Mouse (Mus musculus): Measurements from ENCODE around the gene Dmac1. TPM values are rescaled to one million over a fixed set of nuclear protein-coding genes. Genes with fewer than 3 reads are reported as not detected.

Dmac1 gene
- total and polyA plus RNA-seq, 3 experiments = 107 to 204 (median 110) TPM

- peaks cover 6 to 14% of the 10 kb centered on the region in 2 experiments for H3K4me1 ChIP-seq (ENCODE audit: control insufficient read depth in 1 of 2, insufficient read depth in 2 of 2, low read length in 2 of 2)
- H3K9me3 ChIP-seq (replicated peaks; ENCODE audit: insufficient read depth, low read length) = no peaks in the 10 kb centered on the region
- H3K36me3 ChIP-seq (ENCODE audit: control insufficient read depth in 1 of 2, insufficient read depth in 2 of 2, low read length in 2 of 2) = peaks cover 0 to 27% of the 10 kb centered on the region in 2 experiments; a peak in 2 of 4 replicates
- H3K9ac ChIP-seq (ENCODE audit: control insufficient read depth, low read depth, low read length, poor library complexity, severe bottlenecking) = peak overlapping the region; percentile 55
- peak overlapping the region; percentile 36 to 46 for H3K4me3 ChIP-seq (ENCODE audit: control insufficient read depth in 1 of 2, insufficient read depth in 1 of 2, low read depth in 2 of 2, low read length in 2 of 2)
- peak; percentile 78 for DNase-seq (ENCODE audit: low read depth, low spot score)
- no peaks in the 10 kb centered on the region for H3K79me2 ChIP-seq (ENCODE audit: control insufficient read depth, insufficient read depth, low read length, poor library complexity)
- no peaks in the 10 kb centered on the region for H3K27me3 ChIP-seq (ENCODE audit: control insufficient read depth in 1 of 2, insufficient read depth in 2 of 2, low read length in 2 of 2)
- peak overlapping the region; percentile 97 for H3K27ac ChIP-seq (ENCODE audit: control insufficient read depth, low read depth, low read length)
- peak; percentile 33; the same call in 1 of the 2 replicates for TF ChIP-seq SIN3A (IDR thresholded peaks at IDR 0.05; ENCODE audit: low read length)
- no peak; the same call in 1 of the 2 replicates for TF ChIP-seq MXI1 (IDR thresholded peaks at IDR 0.05; ENCODE audit: low read depth, low read length)
- no peak for TF ChIP-seq POLR2AphosphoS2 (IDR thresholded peaks at IDR 0.05; ENCODE audit: low read length)
- peak; percentile 70; the same call in 1 of the 2 replicates for TF ChIP-seq ZMIZ1 (IDR thresholded peaks at IDR 0.05; ENCODE audit: low read depth, low read length)
- TF ChIP-seq GABPA (IDR thresholded peaks at IDR 0.05; ENCODE audit: low read depth, low read length) = no peak
- TF ChIP-seq MAFK (IDR thresholded peaks at IDR 0.05; ENCODE audit: borderline replicate concordance, low read depth, low read length) = peak; percentile 36; the same call in 1 of the 2 replicates
- TF ChIP-seq ETS1 (IDR thresholded peaks at IDR 0.05; ENCODE audit: low read depth, low read length) = peak; percentile 56; the same call in 1 of the 2 replicates
- peak; percentile 84; the same call in 1 of the 2 replicates for TF ChIP-seq MEF2A (IDR thresholded peaks at IDR 0.05; ENCODE audit: extremely low read depth, insufficient replicate concordance, low read depth, low read length, poor library complexity, severe bottlenecking)
- TF ChIP-seq NRF1 (IDR thresholded peaks at IDR 0.05; ENCODE audit: insufficient read depth, low read depth, low read length, poor library complexity, severe bottlenecking) = no peak
- no peak for TF ChIP-seq CHD2 (IDR thresholded peaks at IDR 0.05; ENCODE audit: low read length)
- TF ChIP-seq GATA1 (IDR thresholded peaks at IDR 0.05; ENCODE audit: low read depth, low read length) = peak; percentile 93
- peak; percentile 56 for TF ChIP-seq HCFC1 (IDR thresholded peaks at IDR 0.05; ENCODE audit: low read depth, low read length)
- TF ChIP-seq ZKSCAN1 (IDR thresholded peaks at IDR 0.05; ENCODE audit: low read depth, low read length) = no peak
- peak; percentile 41; the same call in 1 of the 2 replicates for TF ChIP-seq NELFE (IDR thresholded peaks at IDR 0.05; ENCODE audit: low read depth, low read length)
- TF ChIP-seq CTCF (IDR thresholded peaks at IDR 0.05 in 2 of 3, conservative IDR thresholded peaks at IDR 0.05 in 1 of 3; ENCODE audit: control insufficient read depth in 1 of 3, insufficient read depth in 1 of 3, low read depth in 2 of 3, low read length in 3 of 3, poor library complexity in 1 of 3, severe bottlenecking in 1 of 3) = no peak
- TF ChIP-seq E2F4 (IDR thresholded peaks at IDR 0.05; ENCODE audit: borderline replicate concordance, low read depth, low read length) = no peak
- TF ChIP-seq ELF1 (IDR thresholded peaks at IDR 0.05; ENCODE audit: low read depth, low read length) = no peak; the same call in 1 of the 2 replicates
- TF ChIP-seq BHLHE40 (IDR thresholded peaks at IDR 0.05; ENCODE audit: borderline replicate concordance, low read depth, low read length) = no peak; the same call in 1 of the 2 replicates
- no peak for TF ChIP-seq ZC3H11A (IDR thresholded peaks at IDR 0.05; ENCODE audit: low read depth, low read length)
- 0 out of 2 replicates have a peak, but pooled peaks have one; percentile 36 for TF ChIP-seq MYC (IDR thresholded peaks at IDR 0.05; ENCODE audit: low read depth, low read length)
- TF ChIP-seq UBTF (IDR thresholded peaks at IDR 0.05; ENCODE audit: borderline replicate concordance, insufficient read depth, low read depth, low read length) = no peak
- peak; percentile 55 for TF ChIP-seq ZNF384 (IDR thresholded peaks at IDR 0.05; ENCODE audit: low read depth, low read length)
- TF ChIP-seq MAX (IDR thresholded peaks at IDR 0.05; ENCODE audit: low read length) = peak; percentile 59; the same call in 1 of the 2 replicates
- TF ChIP-seq TBP (IDR thresholded peaks at IDR 0.05; ENCODE audit: low read depth, low read length) = peak; percentile 79
- TF ChIP-seq POLR2AphosphoS5 (IDR thresholded peaks at IDR 0.05; ENCODE audit: borderline replicate concordance, low read depth, low read length) = no peak
- no peak for TF ChIP-seq RAD21 (IDR thresholded peaks at IDR 0.05; ENCODE audit: low read depth, low read length)
- peak; percentile 67; the same call in 1 of the 2 replicates for TF ChIP-seq RCOR1 (IDR thresholded peaks at IDR 0.05; ENCODE audit: low read depth, low read length)
- TF ChIP-seq JUND (IDR thresholded peaks at IDR 0.05; ENCODE audit: low read depth, low read length) = peak; percentile 17; the same call in 1 of the 2 replicates
- TF ChIP-seq KAT2A (conservative IDR thresholded peaks at IDR 0.05; ENCODE audit: low read depth, low read length) = no peak
- TF ChIP-seq CHD1 (IDR thresholded peaks at IDR 0.05; ENCODE audit: low read depth, low read length) = 0 out of 2 replicates have a peak, but pooled peaks have one; percentile 71
- peak; percentile 66 for TF ChIP-seq TAL1 (IDR thresholded peaks at IDR 0.05; ENCODE audit: low read length)
- no peak for TF ChIP-seq MAZ (IDR thresholded peaks at IDR 0.05; ENCODE audit: low read depth, low read length)
- peak; percentile 54 for TF ChIP-seq MYB (IDR thresholded peaks at IDR 0.05; ENCODE audit: low read depth, low read length)
- TF ChIP-seq POLR2A (IDR thresholded peaks at IDR 0.05; ENCODE audit: control insufficient read depth in 1 of 2, insufficient read depth in 1 of 2, low read depth in 1 of 2, low read length in 2 of 2, poor library complexity in 1 of 2) = peak in 1 of 2 experiments; percentile 33; a peak in 1 of 4 replicates
- TF ChIP-seq EP300 (IDR thresholded peaks at IDR 0.05; ENCODE audit: low read depth in 1 of 2, low read length in 2 of 2) = peak; percentile 88 to 93
Observed at GRCm38 (mm10) chr4:75266773-75267550, 11.1 kb downstream of the Dmac1 start.

All from MEL (cell line).